Mouse (Mus musculus) heart, embryonic 13.5 days (tissue): ENCODE data around the gene Coro2a. TPM values are rescaled to one million over a fixed set of nuclear protein-coding genes. Genes with fewer than 3 reads are reported as not detected.

Experiments
- ATAC-seq: fragments of 200-750 bp; cut with Nextera tagmentation; 2 replicates; pipeline ENCODE4 v1.8.0; 2017; ENCODE audit warnings: moderate TSS enrichment; ENCODE audit not compliant: insufficient number of reproducible peaks, low FRiP score, low TSS enrichment; ENCODE audit errors: extremely low read depth
- H3K27ac ChIP-seq: fragments of 300-500 bp; sonication (generic); replicated peaks from 2 replicates; pipeline ENCODE4 v1.5.1; 2015; ENCODE audit warnings: moderate library complexity, mild to moderate bottlenecking, inconsistent platforms
- H3K27me3 ChIP-seq: fragments of 300-500 bp; sonication (generic); replicated peaks from 2 replicates; pipeline ENCODE4 v1.6.1; 2015; ENCODE audit warnings: mild to moderate bottlenecking, inconsistent platforms
- H3K36me3 ChIP-seq: fragments of 300-500 bp; sonication (generic); 2 replicates; pipeline ENCODE4 v1.6.1; 2015; ENCODE audit warnings: mild to moderate bottlenecking, inconsistent platforms
- H3K4me1 ChIP-seq: fragments of 300-500 bp; sonication (generic); 2 replicates; pipeline ENCODE4 v1.6.1; 2015; ENCODE audit warnings: inconsistent platforms
- H3K4me2 ChIP-seq: fragments of 300-500 bp; sonication (generic); 2 replicates; pipeline ENCODE4 v1.6.1; 2015; ENCODE audit warnings: inconsistent platforms, mild to moderate bottlenecking, moderate library complexity
- H3K4me3 ChIP-seq: fragments of 300-500 bp; sonication (generic); 2 replicates; pipeline ENCODE4 v1.5.1; 2015; ENCODE audit warnings: moderate library complexity, mild to moderate bottlenecking, inconsistent platforms
- H3K9ac ChIP-seq: fragments of 300-500 bp; sonication (generic); 2 replicates; pipeline ENCODE4 v1.6.1; 2015; ENCODE audit warnings: inconsistent platforms, mild to moderate bottlenecking, moderate library complexity
- H3K9me3 ChIP-seq: fragments of 300-500 bp; sonication (generic); 2 replicates; pipeline ENCODE4 v1.6.1; 2016; ENCODE audit warnings: inconsistent platforms
- WGBS: fragments of 180-500 bp; shearing (Covaris S2); methylation state at CpG from one replicate; pipeline ENCODE4 v1.1.7; 2015; ENCODE audit warnings: mixed read lengths; 5-methylcytosine and 5-hydroxymethylcytosine counted together
- polyA plus RNA-seq: library from polyadenylated mRNA; unstranded; fragments of >200 nt; fragmentation: Nextera tagmentation; extraction: Ambion mirVana; gene quantifications from 2 replicates; pipeline ENCODE4 v1.2.1, GENCODE M21; 2015

Coro2a gene
- polyA plus RNA-seq, 1 experiment from 2014 or later: 0.76 TPM

DNA sequence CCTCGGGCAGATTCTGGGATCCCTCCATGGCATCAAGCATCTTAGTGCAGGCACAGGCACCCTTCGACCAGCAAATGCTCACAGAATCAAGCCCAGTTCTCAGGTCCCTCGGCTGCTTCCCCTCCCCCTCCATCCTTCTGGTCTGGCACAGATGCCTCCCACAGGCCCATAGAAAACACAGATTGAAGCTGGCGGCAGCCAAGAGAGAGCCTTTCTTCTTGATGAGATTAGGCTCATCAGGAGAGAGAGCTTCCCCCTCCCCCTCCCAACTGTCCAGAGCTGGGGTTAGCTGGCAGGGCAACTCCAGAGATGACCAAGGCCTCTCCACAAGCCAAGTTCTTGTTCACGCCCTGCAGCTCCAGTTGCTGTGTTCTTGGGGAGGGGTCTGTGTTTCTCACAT lies 32.3 kb downstream of the Coro2a start:
- Histone ChIP-seq H3K9me3 (no peaks in the 10 kb centered on the region), H3K27me3 (no peaks in the 10 kb centered on the region; the same call in 1 of the 2 replicates), H3K9ac (no peak overlapping the region), H3K36me3 (no peaks in the 10 kb centered on the region), H3K4me2 (no peak overlapping the region), H3K27ac (no peak overlapping the region), H3K4me1 (peaks cover 6% of the 10 kb centered on the region), H3K4me3 (no peak overlapping the region)
- WGBS: 23% methylated on average over 5 of the region's 5 CpGs
- no peak for ATAC-seq

DNA sequence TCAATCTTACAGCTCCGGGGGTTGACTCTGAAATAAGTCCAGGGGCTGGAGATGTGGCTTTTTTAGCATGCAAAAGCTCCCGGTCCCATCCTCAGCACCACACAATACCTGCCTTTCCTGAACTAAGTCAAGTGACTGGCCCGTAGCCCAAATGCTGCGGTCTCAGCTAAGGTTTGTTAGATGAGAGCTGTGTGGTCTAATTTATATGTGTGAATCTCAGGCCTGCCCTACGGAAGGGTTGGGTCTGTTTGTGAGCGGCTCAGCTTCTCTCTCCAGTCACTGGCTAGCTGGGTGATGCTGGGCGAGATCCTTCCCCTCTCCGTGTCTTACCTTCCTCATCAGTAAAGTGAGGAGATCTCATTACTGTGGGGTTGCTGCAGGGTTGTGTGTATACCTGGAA lies 33.8 kb downstream of the Coro2a start:
- Histone ChIP-seq H3K9ac (no peak overlapping the region), H3K4me1 (no peaks in the 10 kb centered on the region), H3K9me3 (no peaks in the 10 kb centered on the region), H3K36me3 (no peaks in the 10 kb centered on the region), H3K27me3 (no peaks in the 10 kb centered on the region; the same call in 1 of the 2 replicates), H3K4me2 (no peak overlapping the region), H3K4me3 (no peak overlapping the region), H3K27ac (no peak overlapping the region)
- no peak for ATAC-seq
- 87% methylated on average over 8 of the region's 8 CpGs for WGBS

DNA sequence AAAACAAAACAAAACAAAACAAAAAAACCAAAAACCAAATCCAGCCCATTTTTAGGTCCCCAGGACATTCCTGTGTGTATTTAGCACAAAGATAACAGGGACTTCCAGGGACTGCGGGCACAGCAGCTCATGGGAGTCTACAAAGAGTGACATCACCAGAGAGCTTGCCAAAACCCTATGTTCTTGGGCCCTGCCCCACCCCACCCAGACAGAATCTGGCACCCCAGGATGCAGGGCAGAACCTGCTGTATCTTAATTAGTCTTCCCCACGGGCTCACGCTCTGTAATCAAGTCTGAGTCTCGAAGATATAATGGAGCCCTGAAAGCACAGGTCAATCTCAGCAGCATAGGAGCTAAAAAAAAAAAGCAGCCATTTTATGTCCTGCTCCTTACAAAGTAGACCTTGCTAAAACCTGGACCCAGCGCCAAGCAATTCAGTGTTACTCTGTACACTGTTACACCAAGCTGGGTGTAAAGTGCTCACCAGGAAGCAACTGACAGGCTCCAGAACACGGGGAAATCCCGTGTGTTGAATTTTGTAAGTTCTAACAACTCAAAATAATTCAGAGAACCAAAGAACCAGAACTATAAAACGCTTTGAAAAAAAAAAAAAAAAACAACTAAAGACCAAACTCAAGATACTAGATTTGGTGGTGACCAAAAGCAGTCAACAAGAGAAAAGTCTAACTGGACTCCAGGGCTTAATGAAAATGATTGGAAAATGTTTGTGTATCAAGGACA lies 34.9 kb downstream of the Coro2a start:
- no peaks in the 10 kb centered on the region for H3K4me1 ChIP-seq
- no peak overlapping the region for H3K4me3 ChIP-seq
- H3K9me3 ChIP-seq: no peaks in the 10 kb centered on the region
- no peaks in the 10 kb centered on the region for H3K27me3 ChIP-seq
- WGBS: 54% methylated on average over 8 of the region's 8 CpGs
- H3K4me2 ChIP-seq: no peak overlapping the region
- H3K36me3 ChIP-seq: no peaks in the 10 kb centered on the region
- no peak overlapping the region for H3K27ac ChIP-seq
- no peak overlapping the region for H3K9ac ChIP-seq
- ATAC-seq: no peak

DNA sequence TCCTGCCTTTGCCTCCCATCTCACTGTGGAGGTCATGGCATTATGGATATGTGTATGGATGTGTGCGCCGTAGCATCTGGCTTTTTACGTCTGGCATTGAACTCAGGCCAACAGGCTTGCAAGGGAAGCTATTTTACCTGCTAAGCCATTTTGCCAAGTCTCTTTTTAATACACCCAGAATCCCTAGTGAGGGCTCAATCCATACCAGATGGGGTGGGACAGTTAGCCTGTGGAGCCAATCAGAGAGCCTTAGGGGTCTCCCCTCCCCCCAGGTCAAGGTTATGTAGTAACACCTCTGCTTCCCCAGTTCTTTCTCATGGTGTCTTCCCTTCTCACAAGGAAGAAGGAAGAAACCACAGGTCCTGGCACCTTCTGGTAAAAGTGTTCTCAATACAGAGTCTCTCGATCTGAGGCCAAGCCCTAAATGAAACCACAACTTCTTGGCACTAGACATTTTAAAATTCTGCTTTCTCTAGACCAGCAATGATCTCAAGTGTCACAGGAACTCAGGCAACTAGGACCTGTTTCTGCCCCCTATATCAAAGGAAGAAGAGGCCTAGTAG lies 36.5 kb downstream of the Coro2a start:
- Histone ChIP-seq H3K27me3 (no peaks in the 10 kb centered on the region), H3K4me1 (no peaks in the 10 kb centered on the region), H3K9ac (no peak overlapping the region), H3K9me3 (no peaks in the 10 kb centered on the region), H3K4me2 (no peak overlapping the region), H3K4me3 (no peak overlapping the region), H3K27ac (no peak overlapping the region), H3K36me3 (no peaks in the 10 kb centered on the region)
- WGBS: 83% methylated on average over 4 of the region's 4 CpGs
- ATAC-seq: no peak

DNA sequence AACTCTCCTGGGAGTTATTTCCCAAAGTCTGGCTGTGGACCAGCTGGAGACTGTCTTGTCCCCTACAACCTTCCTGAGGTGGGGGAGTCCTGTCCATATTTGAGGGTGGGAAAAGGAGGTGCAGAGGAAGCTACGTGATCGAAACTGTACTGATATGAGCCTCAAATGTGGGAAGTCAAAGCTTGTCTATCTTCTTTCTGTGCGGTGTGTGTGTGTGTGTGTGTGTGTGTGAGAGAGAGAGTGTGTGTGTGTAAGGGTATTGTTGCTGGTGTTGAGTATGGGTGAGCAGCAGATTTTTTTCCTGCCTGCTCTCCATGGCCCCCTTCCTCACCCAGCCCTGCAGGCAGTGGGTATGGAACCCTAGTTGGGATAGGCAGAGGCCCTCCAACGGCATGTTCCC lies 37.8 kb downstream of the Coro2a start:
- H3K9me3 ChIP-seq: no peaks in the 10 kb centered on the region
- H3K27ac ChIP-seq: no peak overlapping the region
- ATAC-seq: no peak
- 0 out of 2 replicates have a peak, but pooled peaks cover 1% of the 10 kb centered on the region for H3K27me3 ChIP-seq
- no peaks in the 10 kb centered on the region for H3K36me3 ChIP-seq
- H3K4me2 ChIP-seq: no peak overlapping the region
- H3K9ac ChIP-seq: no peak overlapping the region
- WGBS: 76% methylated on average over 4 of the region's 4 CpGs
- no peaks in the 10 kb centered on the region for H3K4me1 ChIP-seq
- H3K4me3 ChIP-seq: no peak overlapping the region

DNA sequence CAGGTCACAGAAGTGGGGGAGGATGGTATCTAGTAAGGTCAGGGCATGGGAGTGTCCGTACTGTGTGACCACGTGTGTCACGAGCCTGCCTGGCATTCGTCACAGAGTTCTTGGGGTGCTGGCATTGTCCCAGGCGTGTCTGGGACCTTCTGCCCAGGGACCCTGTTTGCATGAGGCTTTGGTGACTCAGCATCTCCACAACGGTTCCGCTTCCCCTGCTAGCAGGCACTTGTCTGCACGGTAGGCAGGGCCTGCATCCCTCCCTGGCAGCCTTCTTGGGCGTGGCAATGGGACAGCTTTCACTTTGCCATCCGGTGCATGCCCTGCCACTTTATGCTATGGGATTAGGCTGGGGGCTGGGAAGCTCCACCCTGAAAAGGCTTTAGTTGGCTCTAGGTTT lies 38.2 kb downstream of the Coro2a start:
- H3K9ac ChIP-seq: no peak overlapping the region
- no peak for ATAC-seq
- no peak overlapping the region for H3K4me2 ChIP-seq
- no peak overlapping the region for H3K4me3 ChIP-seq
- WGBS: 60% methylated on average over 10 of the region's 10 CpGs
- no peaks in the 10 kb centered on the region for H3K9me3 ChIP-seq
- no peaks in the 10 kb centered on the region for H3K36me3 ChIP-seq
- 0 out of 2 replicates have a peak, but pooled peaks cover 4% of the 10 kb centered on the region for H3K27me3 ChIP-seq
- no peak overlapping the region for H3K27ac ChIP-seq
- H3K4me1 ChIP-seq: no peaks in the 10 kb centered on the region

DNA sequence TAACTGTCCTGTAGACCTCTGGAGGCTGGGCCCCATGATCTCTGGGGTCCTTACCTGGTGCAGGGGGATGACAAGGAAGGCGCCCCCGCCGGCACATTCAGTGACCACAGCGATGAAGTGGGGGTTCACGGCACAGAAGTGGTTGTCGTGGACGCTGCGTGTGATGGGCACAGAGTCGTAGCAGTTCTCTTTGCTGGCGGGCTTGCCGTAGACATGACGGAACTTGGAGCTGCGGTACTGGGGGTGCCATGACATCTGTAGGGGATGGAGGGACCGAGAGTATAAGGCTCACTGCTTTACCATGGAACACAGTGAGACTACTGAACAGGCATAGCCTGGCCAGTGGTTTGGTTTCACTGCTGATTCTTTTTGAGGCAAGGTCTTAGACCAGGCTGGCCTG lies 39.2 kb downstream of the Coro2a start:
- 86% methylated on average over 14 of the region's 14 CpGs for WGBS
- Histone ChIP-seq H3K9ac (no peak overlapping the region), H3K4me2 (no peak overlapping the region), H3K4me1 (no peaks in the 10 kb centered on the region), H3K27me3 (0 out of 2 replicates have a peak, but pooled peaks cover 6% of the 10 kb centered on the region), H3K4me3 (no peak overlapping the region), H3K36me3 (no peaks in the 10 kb centered on the region), H3K9me3 (no peaks in the 10 kb centered on the region), H3K27ac (no peak overlapping the region)
- ATAC-seq: no peak

DNA sequence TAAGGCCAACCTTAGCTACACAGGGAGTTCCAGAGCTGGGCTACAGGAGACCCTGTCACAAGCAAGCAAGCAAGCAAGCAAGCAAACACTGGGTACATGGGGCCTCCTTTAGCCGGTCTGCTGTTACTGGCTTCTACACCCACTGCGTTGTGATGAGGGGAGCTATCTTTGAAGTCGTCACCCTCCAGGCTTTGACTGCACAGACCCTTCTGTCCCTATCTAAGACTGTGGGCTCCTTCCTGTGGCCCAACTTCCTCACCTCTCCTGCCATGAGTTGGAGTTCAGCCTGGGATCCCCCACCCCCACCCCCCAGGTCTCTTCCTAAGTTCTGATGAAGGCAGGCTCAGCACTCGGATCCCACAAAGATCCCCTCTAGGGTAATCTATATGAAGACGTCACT lies 40.0 kb downstream of the Coro2a start:
- no peaks in the 10 kb centered on the region for H3K9me3 ChIP-seq
- no peak overlapping the region for H3K4me2 ChIP-seq
- WGBS: 50% methylated on average over 5 of the region's 5 CpGs
- H3K27me3 ChIP-seq: 0 out of 2 replicates have a peak, but pooled peaks cover 6% of the 10 kb centered on the region
- no peaks in the 10 kb centered on the region for H3K4me1 ChIP-seq
- no peak overlapping the region for H3K27ac ChIP-seq
- no peak overlapping the region for H3K4me3 ChIP-seq
- no peaks in the 10 kb centered on the region for H3K36me3 ChIP-seq
- no peak overlapping the region for H3K9ac ChIP-seq
- no peak for ATAC-seq

DNA sequence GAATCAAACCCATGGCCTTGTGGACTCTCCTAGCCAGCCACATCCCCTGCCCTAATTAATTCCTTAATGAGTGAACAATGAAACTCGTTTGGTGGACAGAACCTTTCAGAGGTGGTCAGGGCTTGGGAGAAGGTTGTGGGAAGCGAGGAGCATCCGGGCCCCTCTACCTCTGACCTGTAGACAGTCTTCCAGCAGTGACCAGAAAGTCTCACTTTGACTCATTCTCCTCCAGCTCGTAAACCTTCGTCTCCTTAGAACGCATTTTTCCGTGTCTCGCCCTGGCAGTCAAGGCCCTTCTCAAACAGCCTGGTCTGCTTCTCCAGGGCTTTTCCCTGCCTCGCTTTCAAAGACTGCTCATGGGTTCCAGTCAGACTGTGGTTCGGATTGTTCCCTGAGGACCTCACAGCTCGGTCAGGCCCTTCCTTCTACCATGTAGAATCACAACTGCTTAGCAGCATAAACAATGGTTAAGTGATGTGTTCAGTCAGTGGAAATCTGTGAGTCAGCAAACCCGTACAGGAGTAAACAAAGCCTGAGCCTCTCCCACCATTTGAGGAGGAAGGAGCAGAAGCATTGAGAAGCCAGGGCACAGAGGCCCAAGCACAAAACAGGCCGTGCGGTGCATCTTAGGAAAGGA lies 41.8 kb downstream of the Coro2a start:
- H3K36me3 ChIP-seq: no peaks in the 10 kb centered on the region
- H3K4me1 ChIP-seq: no peaks in the 10 kb centered on the region
- peaks cover 11% of the 10 kb centered on the region; the same call in 1 of the 2 replicates for H3K27me3 ChIP-seq
- WGBS: 77% methylated on average over 14 of the region's 14 CpGs
- no peak overlapping the region for H3K4me3 ChIP-seq
- H3K9ac ChIP-seq: no peak overlapping the region
- no peaks in the 10 kb centered on the region for H3K9me3 ChIP-seq
- no peak overlapping the region for H3K4me2 ChIP-seq
- ATAC-seq: no peak
- H3K27ac ChIP-seq: no peak overlapping the region

DNA sequence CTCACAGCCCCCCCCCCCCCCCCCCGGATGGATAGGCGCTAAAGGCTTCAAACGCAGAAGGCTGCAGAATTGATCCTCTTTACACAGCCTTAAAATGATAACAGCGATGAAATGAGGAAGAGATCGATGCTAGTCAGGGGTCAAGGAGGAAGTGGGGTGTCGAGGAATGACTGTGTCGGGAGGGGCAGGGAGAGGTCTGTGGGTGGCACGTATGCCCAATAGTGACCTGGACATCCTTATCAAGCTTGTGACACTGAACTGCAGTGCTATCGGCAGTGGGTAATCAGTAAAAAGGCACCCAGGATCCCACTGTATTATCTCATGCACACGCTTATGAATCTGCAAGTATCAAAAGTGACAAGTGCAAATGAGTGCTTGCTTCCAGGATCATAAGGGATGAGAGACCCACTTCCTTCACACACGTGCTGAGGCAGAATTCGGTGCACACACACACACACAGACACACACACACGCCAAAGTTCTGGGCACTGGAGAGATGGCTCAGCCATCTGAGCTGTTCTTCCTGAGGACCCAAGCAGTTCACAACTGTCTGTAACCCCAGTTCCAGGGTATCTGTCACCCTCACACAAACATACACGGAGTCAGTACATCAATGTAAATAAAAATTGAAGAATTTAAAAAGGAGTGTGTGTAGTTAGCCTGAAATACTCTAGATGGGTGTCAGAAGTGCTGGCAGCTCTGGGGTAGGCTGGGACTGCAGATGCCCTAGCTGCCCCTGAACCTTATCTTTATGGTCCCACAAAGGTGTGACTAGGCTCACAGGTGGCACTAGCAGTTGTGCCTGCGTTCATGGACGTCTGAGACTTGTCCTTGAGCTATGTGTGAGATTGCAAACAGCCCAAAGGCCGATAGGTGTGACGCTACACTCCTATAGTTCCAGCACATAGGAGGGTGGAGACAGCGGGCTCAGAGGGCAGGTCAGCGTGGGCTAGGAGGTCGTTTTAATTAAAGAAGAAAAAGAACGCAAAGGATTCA lies 43.0 kb downstream of the Coro2a start:
- Histone ChIP-seq H3K27me3 (peaks cover 11% of the 10 kb centered on the region; the same call in 1 of the 2 replicates), H3K9ac (no peak overlapping the region), H3K36me3 (no peaks in the 10 kb centered on the region), H3K4me1 (peaks cover 3% of the 10 kb centered on the region), H3K27ac (no peak overlapping the region), H3K9me3 (no peaks in the 10 kb centered on the region), H3K4me3 (no peak overlapping the region), H3K4me2 (no peak overlapping the region)
- WGBS: 58% methylated on average over 22 of the region's 22 CpGs
- ATAC-seq: no peak

DNA sequence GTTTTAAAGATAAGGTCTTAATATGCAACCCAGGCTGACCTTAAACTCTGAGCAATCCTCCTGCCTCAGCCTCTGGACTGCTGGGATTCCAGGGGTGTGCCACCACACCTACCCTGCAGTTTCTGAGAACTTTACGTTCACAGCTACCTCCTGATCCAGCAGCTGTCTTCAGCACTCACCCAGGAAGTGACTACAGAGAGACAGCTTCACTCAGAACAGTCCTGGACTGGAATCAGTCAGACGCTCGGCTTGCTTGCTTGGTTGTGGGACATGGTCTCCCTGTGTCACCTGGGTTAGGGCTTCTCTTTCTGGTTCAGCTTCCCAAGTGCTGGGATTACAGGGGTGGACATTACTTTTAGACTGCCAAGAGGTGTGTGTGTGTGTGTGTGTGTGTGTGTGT lies 45.1 kb downstream of the Coro2a start:
- H3K4me2 ChIP-seq: no peak overlapping the region
- no peaks in the 10 kb centered on the region for H3K9me3 ChIP-seq
- H3K36me3 ChIP-seq: no peaks in the 10 kb centered on the region
- no peak overlapping the region for H3K9ac ChIP-seq
- ATAC-seq: no peak
- no peak overlapping the region for H3K4me3 ChIP-seq
- WGBS: 71% methylated on average over 3 of the region's 3 CpGs
- H3K27me3 ChIP-seq: peaks cover 11% of the 10 kb centered on the region; the same call in 1 of the 2 replicates
- H3K4me1 ChIP-seq: peaks cover 7% of the 10 kb centered on the region
- H3K27ac ChIP-seq: no peak overlapping the region
